Mouse (Mus musculus) adipocyte (in vitro differentiated cells): ENCODE data around the gene Fcnb.

Source experiments
- DNase-seq: peaks from one replicate; pipeline ENCODE4 v3.0.0-alpha.2; 2016; ENCODE audit warnings: low spot score

The Fcnb gene

GRCm38 (mm10) chr2:28086112-28086511, 1.4 kb upstream of the Fcnb start:
- no peak for DNase-seq

GRCm38 (mm10) chr2:28075616-28076187, 9.0 kb downstream of the Fcnb start:
- no peak for DNase-seq

GRCm38 (mm10) chr2:28068537-28068878, 16.2 kb downstream of the Fcnb start:
- no peak for DNase-seq

GRCm38 (mm10) chr2:28067821-28068536, 16.7 kb downstream of the Fcnb start:
- DNase-seq: no peak

GRCm38 (mm10) chr2:28067175-28067574, 17.5 kb downstream of the Fcnb start:
- DNase-seq: no peak

- no peak for DNase-seq
Measured at GRCm38 (mm10) chr2:28066686-28067085, 18.0 kb downstream of the Fcnb start.

GRCm38 (mm10) chr2:28065081-28065651, 19.5 kb downstream of the Fcnb start:
- DNase-seq: no peak

- no peak for DNase-seq
Measured at GRCm38 (mm10) chr2:28064339-28065080, 20.2 kb downstream of the Fcnb start.

- no peak for DNase-seq
Measured at GRCm38 (mm10) chr2:28063711-28064338, 20.9 kb downstream of the Fcnb start.

- DNase-seq: no peak
Measured at GRCm38 (mm10) chr2:28059922-28060321, 24.8 kb downstream of the Fcnb start.

GRCm38 (mm10) chr2:28047092-28047491, 37.6 kb downstream of the Fcnb start:
- DNase-seq: no peak

- no peak for DNase-seq
Measured at GRCm38 (mm10) chr2:28046311-28046710, 38.4 kb downstream of the Fcnb start.

- DNase-seq: no peak
Measured at GRCm38 (mm10) chr2:28044920-28045598, 39.6 kb downstream of the Fcnb start.

GRCm38 (mm10) chr2:28040466-28040865, 44.2 kb downstream of the Fcnb start:
- DNase-seq: no peak

GRCm38 (mm10) chr2:28039647-28040325, 44.9 kb downstream of the Fcnb start:
- no peak for DNase-seq

GRCm38 (mm10) chr2:28038391-28039096, 46.1 kb downstream of the Fcnb start:
- no peak for DNase-seq

GRCm38 (mm10) chr2:28037505-28038390, 46.9 kb downstream of the Fcnb start:
- DNase-seq: no peak

GRCm38 (mm10) chr2:28036788-28037187, 47.9 kb downstream of the Fcnb start:
- no peak for DNase-seq

- peak; percentile 17 for DNase-seq
Measured at GRCm38 (mm10) chr2:28034011-28034710, 50.5 kb downstream of the Fcnb start.
